Mouse (Mus musculus): ENCODE measurements at regions not wholly inside any gene's neighbourhood (a gene's known extent, or its start where the extent isn't known, plus 50 kb on each side); places are given as distances from the start of the nearest gene placed in this dataset.
"Not testable (repeated sequence)": the region's sequence is repeated elsewhere in the genome, so short reads cannot be mapped to it uniquely, and the experiment has no call there.

DNA sequence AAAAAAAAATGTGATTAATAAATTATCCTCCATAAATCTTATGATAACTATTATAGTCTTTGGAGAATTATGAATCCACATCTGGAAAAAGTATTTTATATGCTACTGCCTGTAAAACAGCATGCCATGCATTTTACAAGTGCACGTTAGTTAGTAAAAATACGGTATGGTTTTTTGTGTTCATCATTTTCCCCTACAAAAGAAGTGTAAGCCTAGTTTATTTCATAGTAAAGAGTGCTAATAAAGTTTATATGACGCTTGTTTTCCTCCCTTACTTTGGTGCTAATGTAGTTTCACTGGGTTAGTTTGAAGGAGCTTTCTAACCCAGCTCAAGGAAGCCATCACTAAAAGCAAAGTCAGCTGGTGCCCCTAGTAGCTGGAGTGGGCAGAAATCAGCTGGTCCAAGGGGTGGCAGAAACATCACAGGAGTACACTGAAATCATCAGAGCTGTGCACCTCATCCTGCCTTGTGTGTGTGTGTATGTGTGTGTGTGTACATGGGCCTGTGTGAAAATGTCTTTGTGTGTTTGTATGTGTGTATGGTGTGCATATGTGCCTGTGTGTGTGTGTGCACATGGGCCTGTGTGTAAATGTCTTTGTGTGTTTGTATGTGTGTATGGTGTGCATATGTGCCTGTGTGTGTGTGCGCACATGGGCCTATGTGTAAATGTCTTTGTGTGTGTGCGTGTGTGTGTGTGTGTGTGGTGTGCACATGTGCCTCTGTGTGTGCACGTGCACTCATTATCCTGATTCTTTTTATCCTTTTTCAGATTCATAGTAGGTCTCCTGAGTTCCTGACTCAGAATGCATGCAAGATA is 181.6 kb downstream of the Osr1 start:
- H3K4me3 ChIP-seq (replicated peaks; ENCODE audit: extremely low read depth, low read depth, low read length): no peak overlapping the region
- no peak for TF ChIP-seq POLR2A (IDR thresholded peaks at IDR 0.05; ENCODE audit: borderline replicate concordance, extremely low read depth, low read depth, low read length)
- no peak for TF ChIP-seq CTCF (IDR thresholded peaks at IDR 0.05; ENCODE audit: insufficient read depth, low read length)
- no peaks in the 10 kb centered on the region; the same call in 1 of the 2 replicates for H3K4me1 ChIP-seq (ENCODE audit: control insufficient read depth, insufficient read depth, low read length)
- WGBS: 90% methylated on average over 6 of the region's 6 CpGs
- no peak for DNase-seq

DNA sequence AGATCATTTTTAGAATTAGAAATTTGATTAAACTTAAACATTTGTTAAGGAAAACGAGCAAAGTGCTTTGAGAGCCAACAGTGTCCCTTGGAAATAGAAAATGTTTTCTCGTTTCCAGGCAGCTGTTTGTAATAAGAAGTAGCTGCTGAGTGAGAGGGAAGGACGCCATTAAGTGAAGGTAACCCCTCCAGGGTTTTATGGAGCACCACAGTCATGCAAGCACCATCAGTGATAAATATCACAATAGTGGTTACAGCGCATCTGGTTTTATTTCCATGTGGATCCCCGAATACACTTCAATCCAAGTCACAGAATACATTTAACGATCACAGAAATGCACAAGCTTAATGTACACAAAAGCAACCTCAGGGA is 182.1 kb downstream of the Osr1 start:
- no peak for DNase-seq
- WGBS: 71% methylated on average over 6 of the region's 6 CpGs
- TF ChIP-seq CTCF (IDR thresholded peaks at IDR 0.05; ENCODE audit: insufficient read depth, low read length) (no peak), POLR2A (IDR thresholded peaks at IDR 0.05; ENCODE audit: borderline replicate concordance, extremely low read depth, low read depth, low read length) (no peak)
- H3K4me3 ChIP-seq (replicated peaks; ENCODE audit: extremely low read depth, low read depth, low read length): no peak overlapping the region
- H3K4me1 ChIP-seq (ENCODE audit: control insufficient read depth, insufficient read depth, low read length): no peaks in the 10 kb centered on the region; the same call in 1 of the 2 replicates

DNA sequence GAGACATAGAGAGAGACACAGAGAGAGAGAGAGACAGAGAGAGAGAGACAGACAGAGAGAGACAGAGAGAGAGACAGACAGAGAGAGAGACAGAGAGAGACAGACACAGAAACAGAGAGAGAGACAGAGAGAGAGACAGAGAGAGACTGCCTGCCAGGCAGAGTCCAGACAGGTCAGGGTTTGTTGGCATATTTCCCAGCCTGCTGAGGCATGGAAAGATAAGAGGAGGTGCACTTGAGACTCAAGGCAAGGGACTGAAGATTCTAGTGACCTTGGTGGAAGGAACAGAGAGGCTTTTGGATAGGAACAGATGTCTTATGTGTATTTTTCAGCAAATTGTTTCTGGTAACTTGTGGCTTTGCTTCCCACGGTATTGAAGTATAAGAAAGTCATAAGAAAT is 186.5 kb downstream of the Osr1 start:
- 58% methylated on average over 1 of the region's 1 CpGs for WGBS
- H3K4me3 ChIP-seq (replicated peaks; ENCODE audit: extremely low read depth, low read depth, low read length): no peak overlapping the region
- H3K4me1 ChIP-seq (ENCODE audit: control insufficient read depth, insufficient read depth, low read length): no peaks in the 10 kb centered on the region
- TF ChIP-seq POLR2A (IDR thresholded peaks at IDR 0.05; ENCODE audit: borderline replicate concordance, extremely low read depth, low read depth, low read length) (no peak), CTCF (IDR thresholded peaks at IDR 0.05; ENCODE audit: insufficient read depth, low read length) (no peak)
- DNase-seq: no peak

DNA sequence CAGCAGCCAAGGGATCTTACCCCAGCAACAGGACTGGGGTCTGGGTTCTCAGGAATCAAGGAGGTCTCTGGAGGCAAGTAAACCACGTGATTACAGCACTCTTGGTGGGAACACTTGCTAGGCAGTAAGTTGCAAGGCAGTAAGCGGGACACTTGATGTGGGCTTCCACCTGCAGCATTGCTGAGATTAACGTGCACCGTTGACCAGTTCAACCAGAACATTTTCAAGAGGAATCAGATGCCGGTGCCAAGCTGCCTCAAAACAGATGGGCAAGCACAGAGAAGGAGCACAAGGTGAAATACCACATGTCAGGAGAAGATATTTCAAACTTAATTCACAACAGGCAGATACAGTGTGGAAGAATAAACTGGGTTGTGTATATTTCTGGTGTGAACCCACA is 190.9 kb downstream of the Osr1 start:
- 48% methylated on average over 5 of the region's 5 CpGs for WGBS
- Histone ChIP-seq H3K4me3 (replicated peaks; ENCODE audit: extremely low read depth, low read depth, low read length) (no peak overlapping the region), H3K4me1 (ENCODE audit: control insufficient read depth, insufficient read depth, low read length) (no peaks in the 10 kb centered on the region)
- TF ChIP-seq CTCF (IDR thresholded peaks at IDR 0.05; ENCODE audit: insufficient read depth, low read length): no peak
- TF ChIP-seq POLR2A (IDR thresholded peaks at IDR 0.05; ENCODE audit: borderline replicate concordance, extremely low read depth, low read depth, low read length): no peak
- no peak for DNase-seq

DNA sequence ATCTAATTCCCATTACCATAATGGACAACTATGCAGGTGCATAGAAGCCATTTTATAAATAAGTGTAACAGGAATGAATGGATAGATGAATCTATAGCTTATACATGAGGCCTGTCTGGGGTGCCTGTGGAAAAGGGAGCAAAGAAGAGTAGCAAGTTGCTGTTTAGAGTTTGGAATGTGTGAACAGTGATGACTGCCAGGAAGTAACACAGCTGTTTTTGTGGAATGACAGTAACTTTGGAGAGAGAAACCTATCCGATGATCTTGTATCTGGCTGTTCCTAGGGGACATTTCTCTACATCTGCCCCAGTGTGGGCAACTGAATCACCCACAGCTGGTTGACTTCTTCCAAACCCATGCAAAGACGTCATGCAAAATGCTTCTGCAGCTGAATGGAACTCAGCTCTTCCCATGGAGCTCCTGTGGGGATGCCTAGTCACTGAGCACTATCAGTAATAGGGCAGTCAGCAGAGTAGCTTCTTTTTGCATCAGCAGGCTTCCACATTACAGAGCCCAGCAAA is 192.4 kb downstream of the Osr1 start:
- WGBS: 51% methylated on average over 2 of the region's 2 CpGs
- H3K4me1 ChIP-seq (ENCODE audit: control insufficient read depth, insufficient read depth, low read length); DNase-seq; H3K4me3 ChIP-seq (replicated peaks; ENCODE audit: extremely low read depth, low read depth, low read length): not testable (repeated sequence)

DNA sequence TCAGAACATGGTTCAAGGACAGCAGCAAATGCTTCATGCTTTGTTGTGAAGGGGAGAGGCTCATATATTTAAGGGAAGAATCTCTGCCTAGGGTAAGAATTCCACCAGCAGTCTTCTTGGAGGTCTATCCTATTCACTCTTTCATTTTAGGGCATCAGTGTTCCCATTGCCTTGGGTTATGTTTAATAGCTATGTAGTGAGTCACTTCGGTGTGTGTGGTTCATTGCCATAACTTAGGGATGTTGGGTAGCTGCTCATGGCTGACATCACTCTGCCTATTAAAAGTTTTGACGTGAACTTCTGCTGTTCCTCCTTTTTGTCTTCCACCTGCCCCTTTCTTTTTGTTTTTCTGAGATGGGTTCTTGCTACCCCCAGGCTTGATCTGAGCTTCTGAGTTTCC is 192.9 kb downstream of the Osr1 start:
- TF ChIP-seq POLR2A (IDR thresholded peaks at IDR 0.05; ENCODE audit: borderline replicate concordance, extremely low read depth, low read depth, low read length) (no peak), CTCF (IDR thresholded peaks at IDR 0.05; ENCODE audit: insufficient read depth, low read length) (no peak)
- no peaks in the 10 kb centered on the region for H3K4me1 ChIP-seq (ENCODE audit: control insufficient read depth, insufficient read depth, low read length)

DNA sequence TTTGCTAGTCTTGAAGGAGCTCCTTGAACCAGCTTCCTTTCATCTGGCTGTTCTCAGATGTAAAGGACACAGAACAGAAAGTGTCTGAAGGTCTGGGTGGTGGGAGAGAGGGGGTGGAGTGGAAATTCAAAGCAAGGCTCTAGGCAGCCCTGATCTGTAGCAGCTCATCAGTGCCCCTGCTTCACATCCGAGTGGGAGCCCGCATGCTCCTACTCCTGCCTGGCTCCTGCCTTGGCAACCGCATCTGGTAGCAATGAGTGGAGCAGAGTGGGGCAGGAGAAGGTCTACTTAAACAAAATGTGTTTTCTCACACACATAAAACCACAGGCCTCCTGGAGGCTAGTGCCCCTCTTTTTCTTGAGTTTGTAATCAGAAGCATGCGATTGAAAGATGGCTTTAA is 201.0 kb downstream of the Osr1 start:
- Histone ChIP-seq H3K4me1 (ENCODE audit: control insufficient read depth, insufficient read depth, low read length) (no peaks in the 10 kb centered on the region), H3K4me3 (replicated peaks; ENCODE audit: extremely low read depth, low read depth, low read length) (no peak overlapping the region)
- TF ChIP-seq POLR2A (IDR thresholded peaks at IDR 0.05; ENCODE audit: borderline replicate concordance, extremely low read depth, low read depth, low read length) (no peak), CTCF (IDR thresholded peaks at IDR 0.05; ENCODE audit: insufficient read depth, low read length) (no peak)
- 75% methylated on average over 4 of the region's 4 CpGs for WGBS
- DNase-seq: no peak

More for the DNA sequence above, 192.9 kb downstream of the Osr1 start:
- no peak overlapping the region for H3K4me3 ChIP-seq (replicated peaks; ENCODE audit: extremely low read depth, low read depth, low read length)
- no peak for DNase-seq
- 78% methylated on average over 2 of the region's 2 CpGs for WGBS

DNA sequence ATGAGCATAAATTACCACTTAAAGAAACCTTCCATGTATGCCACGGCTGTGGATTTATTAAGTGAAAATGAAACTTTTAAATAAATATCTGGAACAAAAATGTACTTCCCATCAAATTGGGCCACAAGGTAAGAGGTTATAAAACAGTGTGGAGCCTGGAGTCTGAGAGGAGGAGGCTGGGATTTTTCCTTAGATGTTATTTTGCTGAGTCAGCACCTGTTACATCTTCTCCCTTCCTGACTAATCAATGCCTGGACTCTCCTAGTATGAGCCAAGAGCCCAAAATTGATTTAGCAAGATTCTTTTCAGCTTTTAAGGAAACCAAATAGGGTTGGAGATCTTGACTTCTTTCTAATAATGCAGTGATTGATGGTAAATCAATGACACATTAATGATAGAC is 203.0 kb downstream of the Osr1 start:
- no peak for TF ChIP-seq POLR2A (IDR thresholded peaks at IDR 0.05; ENCODE audit: borderline replicate concordance, extremely low read depth, low read depth, low read length)
- TF ChIP-seq CTCF (IDR thresholded peaks at IDR 0.05; ENCODE audit: insufficient read depth, low read length): no peak
- DNase-seq: no peak
- WGBS: 72% methylated on average over 1 of the region's 1 CpGs
- Histone ChIP-seq H3K4me3 (replicated peaks; ENCODE audit: extremely low read depth, low read depth, low read length) (no peak overlapping the region), H3K4me1 (ENCODE audit: control insufficient read depth, insufficient read depth, low read length) (no peaks in the 10 kb centered on the region)

DNA sequence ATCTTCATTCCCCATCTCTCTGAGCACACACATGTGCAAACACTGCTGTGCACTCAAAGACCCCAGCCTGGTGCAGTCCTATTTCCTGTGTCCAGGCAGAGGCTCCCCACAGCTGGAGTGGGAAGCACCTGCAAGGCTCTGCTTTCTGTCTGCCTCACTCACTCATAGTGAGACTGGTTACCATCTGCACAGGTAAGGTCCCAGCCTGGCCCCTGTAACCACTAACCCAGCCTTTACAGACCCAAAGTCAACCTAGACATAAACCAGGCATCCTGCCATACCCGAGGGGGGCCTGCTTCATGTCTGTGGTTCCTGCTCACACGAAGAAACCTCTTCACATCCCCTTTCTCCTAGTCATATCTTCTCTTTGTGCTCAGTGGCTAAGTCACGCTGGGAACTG is 232.4 kb downstream of the Osr1 start:
- no peaks in the 10 kb centered on the region for H3K4me1 ChIP-seq (ENCODE audit: control insufficient read depth, insufficient read depth, low read length)
- TF ChIP-seq POLR2A (IDR thresholded peaks at IDR 0.05; ENCODE audit: borderline replicate concordance, extremely low read depth, low read depth, low read length): no peak
- TF ChIP-seq CTCF (IDR thresholded peaks at IDR 0.05; ENCODE audit: insufficient read depth, low read length): no peak
- WGBS: 48% methylated on average over 3 of the region's 3 CpGs
- no peak for DNase-seq
- no peak overlapping the region for H3K4me3 ChIP-seq (replicated peaks; ENCODE audit: extremely low read depth, low read depth, low read length)

DNA sequence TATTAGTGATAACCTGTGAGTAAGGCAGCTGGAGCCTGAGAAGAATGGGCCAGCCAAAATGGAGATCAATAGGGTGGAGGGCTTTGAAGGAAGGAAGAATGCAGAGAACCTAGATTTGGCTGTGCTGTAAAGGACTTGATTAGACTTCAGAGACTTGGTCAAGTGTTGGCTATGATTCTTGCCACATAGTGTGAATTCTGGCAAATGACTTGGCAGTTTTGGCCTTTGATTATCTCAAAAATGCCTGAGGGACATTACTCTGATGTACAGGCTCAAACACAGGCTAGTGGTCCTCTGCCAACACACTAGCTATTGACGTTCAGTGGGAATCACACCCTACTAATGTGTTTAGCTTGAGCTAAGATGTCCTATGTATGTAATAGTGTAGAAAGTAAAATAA is 237.5 kb downstream of the Osr1 start:
- WGBS: 41% methylated on average over 1 of the region's 1 CpGs
- no peaks in the 10 kb centered on the region for H3K4me1 ChIP-seq (ENCODE audit: control insufficient read depth, insufficient read depth, low read length)
- no peak for TF ChIP-seq POLR2A (IDR thresholded peaks at IDR 0.05; ENCODE audit: borderline replicate concordance, extremely low read depth, low read depth, low read length)
- TF ChIP-seq CTCF (IDR thresholded peaks at IDR 0.05; ENCODE audit: insufficient read depth, low read length): no peak
- H3K4me3 ChIP-seq (replicated peaks; ENCODE audit: extremely low read depth, low read depth, low read length): no peak overlapping the region
- no peak for DNase-seq
